Mouse (Mus musculus) MN1 (cell line): ENCODE measurements around the gene Lhx2.

Experiments
- DNase-seq: peaks from one replicate; pipeline ENCODE4 v3.0.0-alpha.2; 2016; ENCODE audit warnings: low spot score

Lhx2 gene

GRCm38 (mm10) chr2:38405356-38405755, 66.3 kb downstream of the Lhx2 start:
- DNase-seq = no peak

GRCm38 (mm10) chr2:38409309-38409708, 70.2 kb downstream of the Lhx2 start:
- no peak for DNase-seq

- DNase-seq = no peak
Observed at GRCm38 (mm10) chr2:38410227-38410626, 71.1 kb downstream of the Lhx2 start.

- DNase-seq = peak; percentile 70
Observed at GRCm38 (mm10) chr2:38412599-38413177, 73.6 kb downstream of the Lhx2 start.

- no peak for DNase-seq
Observed at GRCm38 (mm10) chr2:38417970-38418369, 78.9 kb downstream of the Lhx2 start.
